Mouse (Mus musculus) spleen, postnatal 36 days (tissue): ENCODE measurements around the gene Camsap1.

Experiments
- DNase-seq, 2 experiments: peaks; one replicate each; pipeline ENCODE4 v3.0.0; 2022; ENCODE audit warnings: low spot score in 2 of 2, mixed read lengths in 1 of 2

Gene Camsap1

GRCm38 (mm10) chr2:25978997-25979396 lies 4.1 kb downstream of the Camsap1 start:
- no peak for DNase-seq

DNA sequence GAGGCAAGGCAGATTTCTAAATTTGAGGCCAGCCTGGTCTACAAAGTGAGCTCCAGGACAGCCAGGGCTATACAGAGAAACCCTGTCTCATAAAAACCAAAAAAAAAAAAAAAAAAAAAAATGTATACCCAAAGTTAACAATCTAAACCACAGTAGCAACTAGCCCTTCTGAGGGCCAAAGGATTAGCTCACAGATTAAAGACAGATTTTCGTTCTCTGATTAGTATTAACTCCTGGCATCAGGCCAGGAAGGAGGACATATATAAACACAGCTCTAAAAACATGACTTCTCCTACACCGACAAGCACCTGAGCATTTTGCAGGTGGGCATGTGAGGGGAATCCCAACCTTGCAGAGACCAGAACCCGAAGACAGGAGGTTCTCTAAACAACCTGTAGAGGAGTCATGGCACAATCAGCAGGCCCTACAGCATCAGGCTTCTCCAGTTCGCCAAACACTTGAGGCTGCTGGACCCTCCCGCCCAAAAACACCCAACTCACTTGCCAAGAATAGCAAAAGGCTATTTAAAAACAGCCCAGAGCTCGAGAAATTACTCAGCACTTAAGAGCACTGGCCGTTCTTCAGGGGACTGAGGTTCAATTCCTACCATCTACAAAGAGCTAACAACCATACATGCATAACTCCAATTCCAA lies 5.4 kb downstream of the Camsap1 start:
- no peak for DNase-seq

GRCm38 (mm10) chr2:25975141-25975770 lies 7.8 kb downstream of the Camsap1 start:
- DNase-seq: no peak

DNA sequence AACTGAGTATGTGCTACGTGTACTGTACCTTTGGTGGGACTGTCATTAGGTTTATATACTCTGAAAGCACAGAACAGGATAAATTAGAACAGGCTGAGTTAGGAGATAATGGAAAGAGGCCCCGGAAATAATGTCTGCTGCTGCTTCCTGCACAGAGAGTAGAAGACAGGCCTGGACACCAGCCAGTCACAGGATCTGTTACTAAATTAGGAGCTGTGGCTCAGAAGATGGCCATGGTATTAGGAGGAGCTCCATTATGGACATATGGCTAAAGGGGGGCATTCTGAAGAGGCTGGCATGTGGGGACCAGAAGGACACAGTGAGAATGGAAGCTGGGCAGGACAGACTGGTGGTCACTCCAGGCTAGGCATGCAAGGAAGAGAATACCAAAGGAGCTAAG lies 12.7 kb downstream of the Camsap1 start:
- no peak for DNase-seq

DNA sequence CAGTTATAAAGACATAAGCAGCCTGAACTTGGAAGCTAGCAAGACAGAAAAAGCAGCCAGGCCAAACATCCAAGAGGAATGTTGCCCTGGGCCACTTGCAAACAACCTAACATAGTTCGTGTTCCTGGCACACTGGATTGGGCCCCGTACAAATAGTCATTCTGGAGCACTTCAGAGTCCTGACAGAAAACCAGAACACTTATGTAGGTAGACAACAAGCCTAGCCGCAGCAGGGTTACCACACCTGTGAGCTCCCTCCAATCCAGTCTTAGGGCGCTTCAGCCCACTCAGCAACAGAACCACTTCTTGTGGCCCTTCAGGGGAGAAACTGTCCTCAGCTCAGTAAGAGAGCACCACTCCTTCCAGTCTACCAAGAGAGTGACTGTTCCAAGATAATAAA lies 13.8 kb downstream of the Camsap1 start:
- DNase-seq: no peak

DNA sequence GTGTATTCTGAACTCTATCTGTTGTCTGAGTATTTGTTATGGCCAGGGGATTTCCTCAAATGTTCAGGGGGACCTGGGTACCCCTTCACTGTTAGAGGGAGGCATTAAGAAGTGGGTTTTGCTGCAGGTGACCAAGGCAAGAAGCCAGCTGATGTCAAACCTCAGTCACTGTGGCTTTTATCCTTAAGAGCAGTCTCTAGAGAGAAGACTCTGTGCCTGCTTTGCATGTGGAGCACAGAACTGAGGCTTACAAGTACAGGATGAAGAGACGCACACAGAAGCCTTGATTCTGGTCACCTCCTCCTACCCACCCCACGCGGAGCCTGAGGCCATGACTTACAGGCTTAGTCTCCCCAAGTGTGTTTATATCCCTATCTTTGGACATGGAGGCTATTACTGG lies 33.8 kb downstream of the Camsap1 start:
- no peak for DNase-seq

- DNase-seq: no peak
Measured at GRCm38 (mm10) chr2:25947950-25948349, 35.1 kb downstream of the Camsap1 start.

- no peak for DNase-seq
Measured at GRCm38 (mm10) chr2:25943822-25944221, 39.3 kb downstream of the Camsap1 start.

DNA sequence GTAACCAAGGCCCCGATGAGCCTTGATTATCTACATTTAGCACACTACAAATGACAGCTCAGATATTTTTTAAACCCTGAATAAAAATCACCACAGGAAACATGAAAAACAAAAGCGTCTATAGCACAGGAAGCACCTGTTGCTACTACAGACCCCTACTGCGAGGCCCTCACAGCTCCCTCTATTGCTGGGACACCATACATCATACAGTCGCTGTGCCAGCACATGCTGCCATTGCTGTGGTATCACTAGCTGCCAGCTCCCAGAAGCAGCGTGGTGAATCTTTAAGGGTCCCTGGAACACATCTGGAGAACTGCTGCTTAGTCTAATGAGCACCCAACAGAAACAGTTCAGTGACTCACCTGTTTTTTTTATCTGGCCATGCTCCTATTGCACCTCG lies 42.6 kb downstream of the Camsap1 start:
- no peak for DNase-seq

GRCm38 (mm10) chr2:25931249-25931859 lies 51.7 kb downstream of the Camsap1 start:
- peak in 1 of 2 experiments; percentile 8 for DNase-seq

- no peak for DNase-seq
Measured at GRCm38 (mm10) chr2:25927821-25928220, 55.3 kb downstream of the Camsap1 start.

DNA sequence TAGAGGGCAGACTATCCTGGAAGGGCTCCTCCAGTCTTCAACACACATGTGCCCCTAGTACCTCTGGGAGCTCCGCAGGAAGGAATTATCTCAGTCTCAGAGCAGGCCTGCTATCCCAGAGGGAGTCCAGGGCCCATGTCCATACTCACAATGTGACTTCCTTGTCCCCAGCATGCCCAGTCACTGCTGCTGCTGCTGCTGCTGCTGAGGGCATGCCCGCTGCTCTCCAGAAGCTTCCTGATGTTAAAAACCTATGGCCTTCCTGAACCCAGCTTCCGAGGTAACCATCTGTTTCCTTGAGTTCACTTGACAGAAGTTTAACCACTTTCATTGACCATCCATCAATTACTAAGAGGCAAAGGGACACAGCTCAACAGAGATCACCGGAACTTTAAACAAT lies 58.1 kb downstream of the Camsap1 start:
- DNase-seq: no peak

- no peak for DNase-seq
Measured at GRCm38 (mm10) chr2:25923799-25924198, 59.3 kb downstream of the Camsap1 start.

- no peak for DNase-seq
Measured at GRCm38 (mm10) chr2:25919972-25920371, 63.1 kb downstream of the Camsap1 start.

- no peak for DNase-seq
Measured at GRCm38 (mm10) chr2:25918408-25918807, 64.7 kb downstream of the Camsap1 start.

- no peak for DNase-seq
Measured at GRCm38 (mm10) chr2:25914821-25915220, 68.3 kb downstream of the Camsap1 start.

DNA sequence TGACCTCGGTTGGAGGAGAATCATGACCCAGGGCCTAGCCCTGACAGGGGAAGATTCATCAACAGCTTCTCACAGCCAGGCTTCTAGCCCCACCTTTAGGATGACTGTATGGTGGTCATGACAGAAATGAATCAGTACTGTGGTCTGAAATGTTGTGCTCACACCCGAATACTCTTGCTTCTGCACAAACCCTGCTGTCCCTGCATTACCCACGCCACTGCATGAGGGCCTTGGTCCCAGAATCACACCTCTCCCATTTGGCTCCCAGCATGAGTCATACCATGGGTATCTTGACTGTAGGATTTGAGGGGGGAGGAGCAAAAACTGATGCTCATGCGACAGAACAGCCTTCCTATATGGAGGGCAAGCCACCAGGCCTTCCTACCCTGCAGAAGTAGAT lies 68.9 kb downstream of the Camsap1 start:
- DNase-seq: no peak

GRCm38 (mm10) chr2:25913247-25913646 lies 69.8 kb downstream of the Camsap1 start:
- DNase-seq: no peak

DNA sequence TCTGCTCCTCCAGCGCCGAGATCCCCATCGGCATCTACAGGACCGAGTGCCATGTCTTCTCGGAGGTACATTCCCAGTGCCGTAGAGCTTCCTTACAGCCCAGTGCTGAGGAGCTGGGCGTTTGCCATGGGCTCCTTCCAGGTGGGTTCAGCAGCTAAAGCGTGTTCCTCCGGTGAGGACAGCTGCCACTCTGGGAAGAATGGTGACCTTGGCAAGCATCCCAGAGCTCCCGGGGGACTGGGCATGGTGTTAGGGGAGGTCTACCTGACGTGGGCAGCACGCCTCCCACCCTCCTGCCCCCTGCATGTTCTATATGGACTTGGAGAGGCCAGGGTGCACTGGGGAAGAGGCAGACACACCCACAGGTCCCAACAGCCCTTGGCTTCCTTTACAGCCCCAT lies 73.2 kb downstream of the Camsap1 start:
- no peak for DNase-seq

GRCm38 (mm10) chr2:25898970-25899369 lies 84.1 kb downstream of the Camsap1 start:
- no peak for DNase-seq

DNA sequence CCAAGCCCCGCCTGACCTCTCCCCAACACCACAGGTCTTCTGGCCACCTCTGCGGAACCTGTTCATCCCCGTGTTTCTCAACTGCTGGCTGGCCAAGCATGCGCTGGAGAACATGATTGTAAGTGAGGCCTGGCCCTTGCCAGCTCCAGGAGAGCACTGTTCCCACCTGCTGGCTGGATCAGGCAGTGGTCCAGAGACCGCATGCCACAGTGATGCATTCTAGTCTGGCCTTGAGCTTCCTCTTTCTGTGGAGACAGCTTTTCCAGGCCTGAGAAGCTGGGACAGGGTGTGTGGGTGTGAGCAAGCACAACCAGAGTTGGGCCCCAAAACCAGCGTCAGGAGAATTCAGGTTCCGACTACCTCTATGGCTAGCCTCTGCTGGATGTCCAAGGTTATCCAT lies 90.6 kb downstream of the Camsap1 start:
- no peak for DNase-seq

DNA sequence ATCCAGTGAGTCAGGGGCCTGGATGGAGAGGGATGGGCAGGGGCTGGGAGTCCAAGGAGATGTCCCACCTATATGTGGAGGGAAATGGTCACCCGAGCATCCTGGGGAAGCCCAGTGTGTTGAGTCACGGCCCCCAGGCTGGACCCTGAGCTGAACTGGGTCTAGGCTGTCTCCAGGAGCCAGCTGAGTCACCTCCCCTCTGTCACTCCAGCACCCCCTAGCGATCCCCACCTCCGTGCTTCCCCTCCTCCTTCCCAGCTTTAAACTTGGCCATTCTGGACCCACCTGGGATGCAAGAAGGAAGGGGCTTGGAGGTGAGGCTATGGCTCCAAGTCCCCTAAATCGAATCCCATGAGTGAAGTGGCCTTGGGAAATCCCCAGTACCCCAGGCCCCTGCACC lies 94.9 kb downstream of the Camsap1 start:
- no peak for DNase-seq

- no peak for DNase-seq
Measured at GRCm38 (mm10) chr2:25887226-25887625, 95.9 kb downstream of the Camsap1 start.
